Mouse (Mus musculus) liver, adult 2 months (tissue): ENCODE data around the gene Sept10. TPM values are rescaled to one million over a fixed set of nuclear protein-coding genes. Genes with fewer than 3 reads are reported as not detected.

Source experiments
- DNase-seq: peaks from one replicate; pipeline ENCODE4 v3.0.0-alpha.2; 2011; ENCODE audit warnings: low read depth, low spot score; ENCODE audit errors: extremely low read depth
- H3K27ac ChIP-seq: fragments of 200-500 bp; replicated peaks from 2 replicates; pipeline ENCODE4 v1.5.1; 2012; ENCODE audit warnings: low read depth, mild to moderate bottlenecking, control low read depth, inconsistent platforms, low read length; ENCODE audit not compliant: insufficient read depth
- H3K27me3 ChIP-seq: fragments of 200-500 bp; 2 replicates; pipeline ENCODE4 v1.6.1; 2012; ENCODE audit warnings: mild to moderate bottlenecking, moderate library complexity, low read length, inconsistent platforms; ENCODE audit not compliant: control insufficient read depth, insufficient read depth
- H3K36me3 ChIP-seq: fragments of 200-500 bp; 2 replicates; pipeline ENCODE4 v1.6.1; 2012; ENCODE audit warnings: low read length, inconsistent platforms; ENCODE audit not compliant: control insufficient read depth, insufficient read depth
- H3K4me1 ChIP-seq: fragments of 200-500 bp; 2 replicates; pipeline ENCODE4 v1.6.1; 2011; ENCODE audit warnings: low read length; ENCODE audit not compliant: control insufficient read depth, insufficient read depth
- H3K4me3 ChIP-seq: fragments of 200-500 bp; 2 replicates; pipeline ENCODE4 v1.5.1; 2011; ENCODE audit warnings: low read depth, mild to moderate bottlenecking, control low read depth, low read length, moderate library complexity; ENCODE audit not compliant: insufficient read depth
- H3K79me2 ChIP-seq: fragments of 200-500 bp; 2 replicates; pipeline ENCODE4 v1.6.1; 2012; ENCODE audit warnings: inconsistent platforms, mild to moderate bottlenecking, low read length, moderate library complexity; ENCODE audit not compliant: control insufficient read depth, insufficient read depth
- H3K9ac ChIP-seq: fragments of 200-500 bp; 2 replicates; pipeline ENCODE4 v1.6.1; 2012; ENCODE audit warnings: low read depth, mild to moderate bottlenecking, control low read depth, inconsistent platforms, low read length
- CTCF ChIP-seq: fragments of 200-500 bp; IDR thresholded peaks from 2 replicates; pipeline ENCODE4 v1.5.1; 2011; ENCODE audit warnings: low read depth, low read length, control low read depth
- POLR2A ChIP-seq: fragments of 200-500 bp; IDR thresholded peaks from 2 replicates; pipeline ENCODE4 v1.6.1; 2011; ENCODE audit warnings: low read length, control low read depth; ENCODE audit not compliant: insufficient read depth; ENCODE audit errors: extremely low read depth
- WGBS: fragments of 180-500 bp; shearing (Covaris S2); methylation state at CpG from one replicate; pipeline ENCODE4 v1.1.7; 2018; 5-methylcytosine and 5-hydroxymethylcytosine counted together
- polyA plus RNA-seq: library from polyadenylated mRNA; depleted of rRNA; stranded (reverse); fragments of >200 nt; gene quantifications from 2 replicates; pipeline ENCODE4 v1.2.3, GENCODE M21; 2012
- total RNA-seq: library from RNA; depleted of rRNA; stranded (reverse); fragments of >200 nt; gene quantifications from 2 replicates; pipeline ENCODE4 v1.2.3, GENCODE M21; 2014

The Sept10 gene
- total and polyA plus RNA-seq, 2 experiments, result 6.7 to 18.7 TPM

- TF ChIP-seq POLR2A, result no peak
- TF ChIP-seq CTCF, result no peak
- no peaks in the 10 kb centered on the region for H3K27me3 ChIP-seq
- no peak for DNase-seq
- H3K79me2 ChIP-seq, result no peaks in the 10 kb centered on the region
- no peak overlapping the region for H3K27ac ChIP-seq
- WGBS, result 96% methylated on average over 1 of the region's 1 CpGs
- H3K4me1 ChIP-seq, result no peaks in the 10 kb centered on the region
- no peak overlapping the region for H3K4me3 ChIP-seq
- no peak overlapping the region for H3K9ac ChIP-seq
- no peaks in the 10 kb centered on the region for H3K36me3 ChIP-seq
Measured at GRCm38 (mm10) chr10:59119001-59119400, 102.6 kb downstream of the Sept10 start.

GRCm38 (mm10) chr10:59117555-59117954, 104.1 kb downstream of the Sept10 start:
- no peaks in the 10 kb centered on the region for H3K4me1 ChIP-seq
- DNase-seq, result no peak
- TF ChIP-seq CTCF (no peak), POLR2A (no peak)
- no peak overlapping the region for H3K4me3 ChIP-seq
- no peaks in the 10 kb centered on the region for H3K27me3 ChIP-seq
- 88% methylated on average over 5 of the region's 5 CpGs for WGBS
- no peaks in the 10 kb centered on the region for H3K36me3 ChIP-seq
- no peak overlapping the region for H3K9ac ChIP-seq
- H3K79me2 ChIP-seq, result no peaks in the 10 kb centered on the region
- no peak overlapping the region for H3K27ac ChIP-seq

DNA sequence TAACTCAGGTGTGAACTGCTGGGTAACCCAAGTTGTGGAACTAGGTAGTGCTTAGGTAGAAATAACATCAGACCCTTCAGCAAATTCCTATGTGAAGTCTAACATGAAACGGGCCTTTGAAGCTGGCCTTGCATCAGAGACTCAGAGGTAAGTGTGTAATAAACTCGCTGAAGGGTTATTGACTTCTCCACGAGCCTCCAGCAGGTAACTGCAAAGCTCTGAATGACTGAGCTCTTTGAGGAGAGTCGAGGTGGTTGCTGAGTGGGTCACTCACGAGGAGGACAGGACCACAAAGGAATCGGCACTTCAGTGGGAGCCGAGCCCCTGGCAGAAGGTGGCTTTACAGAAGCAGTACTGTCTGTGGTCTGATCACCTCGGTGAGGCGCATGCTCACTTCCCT, 105.3 kb downstream of the Sept10 start:
- no peaks in the 10 kb centered on the region for H3K27me3 ChIP-seq

GRCm38 (mm10) chr10:59115691-59116090, 106.0 kb downstream of the Sept10 start:
- no peak overlapping the region for H3K27ac ChIP-seq
- no peaks in the 10 kb centered on the region for H3K4me1 ChIP-seq
- no peaks in the 10 kb centered on the region for H3K79me2 ChIP-seq
- no peak overlapping the region for H3K9ac ChIP-seq
- WGBS, result 96% methylated on average over 2 of the region's 2 CpGs
- H3K4me3 ChIP-seq, result no peak overlapping the region
- H3K36me3 ChIP-seq, result no peaks in the 10 kb centered on the region
- no peak for DNase-seq
- no peak for TF ChIP-seq CTCF
- TF ChIP-seq POLR2A, result no peak
- H3K27me3 ChIP-seq, result no peaks in the 10 kb centered on the region

More for the DNA sequence above, 105.3 kb downstream of the Sept10 start:
- DNase-seq, result no peak
- H3K79me2 ChIP-seq, result no peaks in the 10 kb centered on the region
- H3K4me3 ChIP-seq, result no peak overlapping the region
- no peak overlapping the region for H3K9ac ChIP-seq
- H3K27ac ChIP-seq, result no peak overlapping the region
- H3K36me3 ChIP-seq, result no peaks in the 10 kb centered on the region
- TF ChIP-seq POLR2A, result no peak
- TF ChIP-seq CTCF, result no peak
- H3K4me1 ChIP-seq, result no peaks in the 10 kb centered on the region
- 83% methylated on average over 9 of the region's 9 CpGs for WGBS

GRCm38 (mm10) chr10:59114535-59115291, 106.9 kb downstream of the Sept10 start:
- H3K4me1 ChIP-seq, result no peaks in the 10 kb centered on the region
- H3K27ac ChIP-seq, result no peak overlapping the region
- H3K36me3 ChIP-seq, result no peaks in the 10 kb centered on the region
- TF ChIP-seq POLR2A (no peak), CTCF (no peak)
- no peaks in the 10 kb centered on the region for H3K27me3 ChIP-seq
- DNase-seq, result no peak
- H3K4me3 ChIP-seq, result no peak overlapping the region
- no peak overlapping the region for H3K9ac ChIP-seq
- WGBS, result 67% methylated on average over 15 of the region's 15 CpGs
- no peaks in the 10 kb centered on the region for H3K79me2 ChIP-seq

- no peaks in the 10 kb centered on the region for H3K4me1 ChIP-seq
- H3K27ac ChIP-seq, result no peak overlapping the region
- H3K9ac ChIP-seq, result no peak overlapping the region
- TF ChIP-seq POLR2A, result no peak
- TF ChIP-seq CTCF, result no peak
- H3K79me2 ChIP-seq, result no peaks in the 10 kb centered on the region
- 88% methylated on average over 9 of the region's 9 CpGs for WGBS
- DNase-seq, result no peak
- no peak overlapping the region for H3K4me3 ChIP-seq
- no peaks in the 10 kb centered on the region for H3K36me3 ChIP-seq
- H3K27me3 ChIP-seq, result no peaks in the 10 kb centered on the region
Measured at GRCm38 (mm10) chr10:59113386-59113785, 108.3 kb downstream of the Sept10 start.
